Comparison of ENCODE assay signal across 13 mouse cellular contexts in the genomic region with DNA sequence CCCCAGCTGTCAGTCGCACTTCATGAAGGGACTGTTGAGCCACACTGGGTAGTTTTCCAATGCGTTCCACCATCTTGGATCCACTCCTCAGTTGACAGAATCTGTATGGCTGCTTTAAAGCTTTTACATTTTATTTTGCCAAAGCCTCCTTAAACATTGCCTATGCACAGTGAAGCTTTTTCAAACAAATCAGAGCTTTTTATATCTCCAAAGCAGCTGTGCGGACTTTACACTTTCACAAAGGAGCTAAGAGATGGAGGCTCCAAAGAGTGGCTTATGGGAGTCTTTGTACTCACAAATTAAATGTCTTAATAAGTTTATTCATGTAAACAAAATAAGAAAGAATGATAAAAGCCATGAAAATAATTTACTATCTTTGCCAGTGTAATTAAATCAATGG.
"Had no signal": no experiment of that assay in that cellular context is flagged by ENCODE, and none has a peak within 500 bp of the region (broad histone marks: within the 10 kb centered on the region; RNA-seq: fewer than 3 reads in every experiment).

No protein-coding gene starts in this region.

- DNase-seq: gastrocnemius, postnatal 14 days; gastrocnemius, postnatal 36 days; heart, adult 11 months; heart, adult 2 months; heart, postnatal 14 days; heart, postnatal 36 days; kidney, adult 11 months; kidney, adult 2 months; kidney, adult 9 months; kidney, postnatal 14 days; kidney, postnatal 36 days; layer of hippocampus, adult 9-11 months; layer of hippocampus, postnatal 36 days had no signal
